Mouse (Mus musculus) T-cell, adult 2 months (primary cell): ENCODE measurements around the gene Gm20897.
"Not testable (repeated sequence)": the region's sequence is repeated elsewhere in the genome, so short reads cannot be mapped to it uniquely, and the experiment has no call there.

Source experiments
- DNase-seq: peaks from one replicate; pipeline ENCODE4 v3.0.0; 2022; ENCODE audit warnings: low spot score

The Gm20897 gene

DNA sequence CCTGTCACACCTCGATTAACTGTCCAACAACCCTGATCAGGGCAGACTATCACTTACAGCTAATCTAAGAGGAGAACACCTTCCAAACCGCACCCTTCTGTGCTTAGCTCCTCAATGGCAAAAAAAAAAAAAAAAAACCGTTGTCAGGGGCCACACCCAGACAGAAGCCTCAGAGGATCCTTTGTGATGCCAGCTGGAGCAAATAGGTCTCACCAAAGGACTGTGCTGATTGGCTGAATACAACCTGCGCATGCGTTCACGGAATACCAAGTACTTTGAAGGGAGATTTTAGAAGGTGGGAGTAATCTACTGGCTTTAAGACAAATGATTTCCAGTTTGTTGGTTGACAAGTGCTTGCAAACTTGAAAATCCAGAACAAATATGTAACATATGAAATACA is at the start of gene Gm20897:
Gene Gm20897, minus strand, starts transcription at position 101 of the 400 bp plus-strand sequence.
- not testable (repeated sequence) for DNase-seq
